Mouse (Mus musculus): Measurements from ENCODE around the gene Hoxc9. TPM values are rescaled to one million over a fixed set of nuclear protein-coding genes. Genes with fewer than 3 reads are reported as not detected.

Gene Hoxc9
- polyA plus RNA-seq, 1 experiment from 2014 or later, result not detected

- no peak for ATAC-seq (ENCODE audit: low FRiP score, low TSS enrichment)
- TF ChIP-seq EP300 (optimal IDR thresholded peaks at IDR 0.05) (no peak), CTCF (IDR thresholded peaks at IDR 0.05; ENCODE audit: low read depth) (no peak)
- Histone ChIP-seq H3K36me3 (ENCODE audit: control insufficient read depth, insufficient read depth, low read length) (no peaks in the 10 kb centered on the region), H3K27me3 (ENCODE audit: control insufficient read depth, insufficient read depth, low read length) (peaks cover 15% of the 10 kb centered on the region; the same call in 1 of the 2 replicates), H3K9me3 (ENCODE audit: control insufficient read depth, low read length) (no peaks in the 10 kb centered on the region), H3K9ac (ENCODE audit: low read length) (peak overlapping the region; percentile 62), H3K27ac (replicated peaks) (peak overlapping the region; percentile 67), H3K4me3 (ENCODE audit: low read depth, low read length) (peak overlapping the region; percentile 18; the same call in 1 of the 2 replicates), H3K4me1 (replicated peaks; ENCODE audit: control insufficient read depth, insufficient read depth) (0 out of 2 replicates have a peak, but pooled peaks cover 2% of the 10 kb centered on the region), H3K4me2 (replicated peaks; ENCODE audit: low read depth) (peak overlapping the region; percentile 80)
- DNase-seq (ENCODE audit: low spot score), result no peak
- WGBS, result 20% methylated on average over 24 of the region's 24 CpGs
These were observed 24.3 kb downstream of the Hoxc9 start for GRCm38 (mm10) chr15:103000501-103000901.

DNA sequence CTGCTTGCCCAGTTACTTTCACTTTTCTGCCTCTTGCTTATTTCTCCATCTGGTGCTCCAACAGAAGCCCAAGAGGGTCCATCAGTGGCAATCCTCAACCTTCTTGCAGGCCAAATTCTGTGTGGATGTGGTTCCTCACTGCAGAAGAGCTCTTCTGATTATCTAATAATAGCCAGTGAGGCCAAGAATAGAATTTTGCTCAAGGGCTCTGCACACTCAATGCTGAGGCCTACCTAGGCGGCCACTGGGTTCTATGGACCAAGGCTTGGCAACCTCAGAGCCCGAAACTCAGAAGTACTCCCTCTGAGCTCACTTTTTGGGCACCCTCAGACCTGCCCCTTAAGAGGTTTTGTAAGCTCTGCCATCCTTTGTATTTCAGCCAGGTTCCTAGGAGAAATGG is 25.1 kb downstream of the Hoxc9 start:
- ATAC-seq (ENCODE audit: low FRiP score, low TSS enrichment) (no peak), DNase-seq (ENCODE audit: low spot score) (no peak)
- Histone ChIP-seq H3K9me3 (ENCODE audit: control insufficient read depth, low read length) (no peaks in the 10 kb centered on the region), H3K9ac (ENCODE audit: low read length) (no peak overlapping the region), H3K36me3 (ENCODE audit: control insufficient read depth, insufficient read depth, low read length) (no peaks in the 10 kb centered on the region), H3K4me3 (ENCODE audit: low read depth, low read length) (no peak overlapping the region), H3K4me1 (replicated peaks; ENCODE audit: control insufficient read depth, insufficient read depth) (0 out of 2 replicates have a peak, but pooled peaks cover 2% of the 10 kb centered on the region), H3K27me3 (ENCODE audit: control insufficient read depth, insufficient read depth, low read length) (peaks cover 17% of the 10 kb centered on the region; the same call in 1 of the 2 replicates), H3K27ac (replicated peaks) (0 out of 2 replicates have a peak overlapping the region, but pooled peaks have one; percentile 1), H3K4me2 (replicated peaks; ENCODE audit: low read depth) (no peak overlapping the region)
- WGBS, result 51% methylated on average over 2 of the region's 2 CpGs
- TF ChIP-seq CTCF (IDR thresholded peaks at IDR 0.05; ENCODE audit: low read depth) (no peak), EP300 (optimal IDR thresholded peaks at IDR 0.05) (no peak)

GRCm38 (mm10) chr15:103002156-103002555 is 25.9 kb downstream of the Hoxc9 start:
- Histone ChIP-seq H3K9me3 (ENCODE audit: control insufficient read depth, low read length) (no peaks in the 10 kb centered on the region), H3K27ac (replicated peaks) (no peak overlapping the region), H3K4me2 (replicated peaks; ENCODE audit: low read depth) (no peak overlapping the region), H3K27me3 (ENCODE audit: control insufficient read depth, insufficient read depth, low read length) (peaks cover 17% of the 10 kb centered on the region; the same call in 1 of the 2 replicates), H3K36me3 (ENCODE audit: control insufficient read depth, insufficient read depth, low read length) (no peaks in the 10 kb centered on the region), H3K9ac (ENCODE audit: low read length) (no peak overlapping the region), H3K4me3 (ENCODE audit: low read depth, low read length) (no peak overlapping the region), H3K4me1 (replicated peaks; ENCODE audit: control insufficient read depth, insufficient read depth) (0 out of 2 replicates have a peak, but pooled peaks cover 2% of the 10 kb centered on the region)
- DNase-seq (ENCODE audit: low spot score), result no peak
- TF ChIP-seq CTCF (IDR thresholded peaks at IDR 0.05; ENCODE audit: low read depth), result no peak
- no peak for ATAC-seq (ENCODE audit: low FRiP score, low TSS enrichment)
- WGBS, result 43% methylated on average over 4 of the region's 4 CpGs

- no peak overlapping the region; the same call in 1 of the 2 replicates for H3K27ac ChIP-seq (replicated peaks)
- TF ChIP-seq EP300 (optimal IDR thresholded peaks at IDR 0.05) (no peak), CTCF (IDR thresholded peaks at IDR 0.05; ENCODE audit: low read depth) (no peak)
- ATAC-seq (ENCODE audit: low FRiP score, low TSS enrichment) (no peak), DNase-seq (ENCODE audit: low spot score) (no peak)
- WGBS, result 15% methylated on average over 13 of the region's 13 CpGs
- H3K4me2 ChIP-seq (replicated peaks; ENCODE audit: low read depth), result no peak overlapping the region
- no peaks in the 10 kb centered on the region for H3K9me3 ChIP-seq (ENCODE audit: control insufficient read depth, low read length)
- no peaks in the 10 kb centered on the region for H3K36me3 ChIP-seq (ENCODE audit: control insufficient read depth, insufficient read depth, low read length)
- no peak overlapping the region for H3K4me3 ChIP-seq (ENCODE audit: low read depth, low read length)
- peaks cover 19% of the 10 kb centered on the region; the same call in 1 of the 2 replicates for H3K27me3 ChIP-seq (ENCODE audit: control insufficient read depth, insufficient read depth, low read length)
- no peak overlapping the region for H3K9ac ChIP-seq (ENCODE audit: low read length)
- 0 out of 2 replicates have a peak, but pooled peaks cover 2% of the 10 kb centered on the region for H3K4me1 ChIP-seq (replicated peaks; ENCODE audit: control insufficient read depth, insufficient read depth)
These were observed 26.7 kb downstream of the Hoxc9 start for GRCm38 (mm10) chr15:103002821-103003448.

DNA sequence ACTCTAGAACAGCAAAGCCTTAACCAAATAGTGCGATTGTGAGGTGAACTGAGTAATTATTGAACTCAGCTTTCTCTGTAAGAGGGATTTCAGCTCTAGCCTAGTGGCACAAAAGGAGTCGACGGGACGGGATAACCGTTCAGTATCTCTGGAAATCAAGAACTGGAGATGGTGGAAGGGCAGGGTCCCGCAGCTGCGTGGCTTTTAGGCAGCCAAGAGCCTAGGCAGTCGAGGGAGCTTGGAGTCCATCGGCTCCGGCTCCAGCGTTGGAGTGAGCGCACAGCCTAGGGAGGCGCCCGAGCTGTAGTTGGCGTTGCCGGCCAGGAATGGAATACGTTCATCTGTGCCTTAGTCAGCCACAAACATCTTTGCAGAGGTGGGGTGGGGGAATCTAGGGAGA is 29.1 kb downstream of the Hoxc9 start:
- H3K4me2 ChIP-seq (replicated peaks; ENCODE audit: low read depth), result peak overlapping the region; percentile 26
- 0 out of 2 replicates have a peak overlapping the region, but pooled peaks have one; percentile 4 for H3K4me3 ChIP-seq (ENCODE audit: low read depth, low read length)
- peaks cover 18% of the 10 kb centered on the region; the same call in 1 of the 2 replicates for H3K27me3 ChIP-seq (ENCODE audit: control insufficient read depth, insufficient read depth, low read length)
- DNase-seq (ENCODE audit: low spot score) (no peak), ATAC-seq (ENCODE audit: low FRiP score, low TSS enrichment) (no peak)
- H3K4me1 ChIP-seq (replicated peaks; ENCODE audit: control insufficient read depth, insufficient read depth), result no peaks in the 10 kb centered on the region
- H3K36me3 ChIP-seq (ENCODE audit: control insufficient read depth, insufficient read depth, low read length), result no peaks in the 10 kb centered on the region
- no peak overlapping the region; the same call in 1 of the 2 replicates for H3K9ac ChIP-seq (ENCODE audit: low read length)
- H3K27ac ChIP-seq (replicated peaks), result peak overlapping the region; percentile 75
- no peak for TF ChIP-seq EP300 (optimal IDR thresholded peaks at IDR 0.05)
- TF ChIP-seq CTCF (IDR thresholded peaks at IDR 0.05; ENCODE audit: low read depth), result no peak
- 4% methylated on average over 17 of the region's 17 CpGs for WGBS
- H3K9me3 ChIP-seq (ENCODE audit: control insufficient read depth, low read length), result no peaks in the 10 kb centered on the region

- Histone ChIP-seq H3K27ac (replicated peaks) (peak overlapping the region; percentile 75), H3K9ac (ENCODE audit: low read length) (peak overlapping the region; percentile 41; the same call in 1 of the 2 replicates), H3K36me3 (ENCODE audit: control insufficient read depth, insufficient read depth, low read length) (no peaks in the 10 kb centered on the region), H3K9me3 (ENCODE audit: control insufficient read depth, low read length) (no peaks in the 10 kb centered on the region), H3K4me1 (replicated peaks; ENCODE audit: control insufficient read depth, insufficient read depth) (no peaks in the 10 kb centered on the region), H3K4me2 (replicated peaks; ENCODE audit: low read depth) (peak overlapping the region; percentile 26), H3K27me3 (ENCODE audit: control insufficient read depth, insufficient read depth, low read length) (peaks cover 16% of the 10 kb centered on the region; the same call in 1 of the 2 replicates), H3K4me3 (ENCODE audit: low read depth, low read length) (0 out of 2 replicates have a peak overlapping the region, but pooled peaks have one; percentile 4)
- DNase-seq (ENCODE audit: low spot score) (no peak), ATAC-seq (ENCODE audit: low FRiP score, low TSS enrichment) (no peak)
- WGBS, result 23% methylated on average over 5 of the region's 5 CpGs
- no peak for TF ChIP-seq EP300 (optimal IDR thresholded peaks at IDR 0.05)
- no peak for TF ChIP-seq CTCF (IDR thresholded peaks at IDR 0.05; ENCODE audit: low read depth)
These were observed 29.6 kb downstream of the Hoxc9 start for GRCm38 (mm10) chr15:103005797-103006196.

All from stomach, postnatal 0 days (tissue).